Mouse (Mus musculus) neural tube, embryonic 15.5 days (tissue): Measurements from ENCODE around the gene Rpsa. TPM values are rescaled to one million over a fixed set of nuclear protein-coding genes. Genes with fewer than 3 reads are reported as not detected.

Source experiments
- ATAC-seq: fragments of 200-750 bp; cut with Nextera tagmentation; 2 replicates; pipeline ENCODE4 v1.8.0; 2017; ENCODE audit warnings: mild to moderate bottlenecking, moderate TSS enrichment, moderate library complexity; ENCODE audit not compliant: low FRiP score
- H3K27ac ChIP-seq: fragments of 300-500 bp; sonication (generic); replicated peaks from 2 replicates; pipeline ENCODE4 v1.5.1; 2015; ENCODE audit warnings: mild to moderate bottlenecking, inconsistent platforms
- H3K27me3 ChIP-seq: fragments of 300-500 bp; sonication (generic); replicated peaks from 2 replicates; pipeline ENCODE4 v1.6.1; 2015; ENCODE audit warnings: inconsistent platforms
- H3K36me3 ChIP-seq: fragments of 300-500 bp; sonication (generic); 2 replicates; pipeline ENCODE4 v1.6.1; 2015; ENCODE audit warnings: inconsistent platforms
- H3K4me1 ChIP-seq: fragments of 300-500 bp; sonication (generic); 2 replicates; pipeline ENCODE4 v1.6.1; 2015; ENCODE audit warnings: inconsistent platforms
- H3K4me2 ChIP-seq: fragments of 300-500 bp; sonication (generic); 2 replicates; pipeline ENCODE4 v1.6.1; 2015; ENCODE audit warnings: inconsistent platforms, mild to moderate bottlenecking, moderate library complexity
- H3K4me3 ChIP-seq: fragments of 300-500 bp; sonication (generic); replicated peaks from 2 replicates; pipeline ENCODE4 v1.5.1; 2015; ENCODE audit warnings: mild to moderate bottlenecking, inconsistent platforms
- H3K9ac ChIP-seq: fragments of 300-500 bp; sonication (generic); replicated peaks from 2 replicates; pipeline ENCODE4 v1.6.1; 2015; ENCODE audit warnings: mild to moderate bottlenecking, inconsistent platforms
- H3K9me3 ChIP-seq: fragments of 300-500 bp; sonication (generic); replicated peaks from 2 replicates; pipeline ENCODE4 v1.6.1; 2016; ENCODE audit warnings: inconsistent platforms
- WGBS: fragments of 180-500 bp; shearing (Covaris S2); methylation state at CpG from one replicate; pipeline ENCODE4 v1.1.7; 2015; ENCODE audit warnings: mixed read lengths; 5-methylcytosine and 5-hydroxymethylcytosine counted together
- polyA plus RNA-seq: library from polyadenylated mRNA; unstranded; fragments of >200 nt; fragmentation: Nextera tagmentation; extraction: Ambion mirVana; gene quantifications from 2 replicates; pipeline ENCODE4 v1.2.1, GENCODE M21; 2015

The Rpsa gene
- polyA plus RNA-seq, 1 experiment from 2014 or later: 830 TPM

GRCm38 (mm10) chr9:120140652-120141051 is 13.2 kb downstream of the Rpsa start:
- Histone ChIP-seq H3K9ac (no peak overlapping the region), H3K27me3 (no peaks in the 10 kb centered on the region), H3K36me3 (no peaks in the 10 kb centered on the region), H3K27ac (no peak overlapping the region), H3K4me1 (no peaks in the 10 kb centered on the region), H3K4me2 (no peak overlapping the region), H3K4me3 (no peak overlapping the region), H3K9me3 (no peaks in the 10 kb centered on the region)
- WGBS: 11% methylated on average over 4 of the region's 4 CpGs
- ATAC-seq: peak; percentile 65; the same call in 1 of the 2 replicates

- Histone ChIP-seq H3K4me1 (no peaks in the 10 kb centered on the region), H3K27ac (no peak overlapping the region), H3K4me2 (no peak overlapping the region), H3K4me3 (no peak overlapping the region), H3K9ac (no peak overlapping the region), H3K9me3 (no peaks in the 10 kb centered on the region), H3K27me3 (no peaks in the 10 kb centered on the region), H3K36me3 (no peaks in the 10 kb centered on the region)
- WGBS: 89% methylated on average over 13 of the region's 13 CpGs
- ATAC-seq: no peak
Observed at GRCm38 (mm10) chr9:120144474-120144873, 17.0 kb downstream of the Rpsa start.

GRCm38 (mm10) chr9:120149222-120149828 is 21.8 kb downstream of the Rpsa start, which contains the start of gene Mobp:
Gene Mobp, plus strand, starts transcription at chr9:120149707.
- Histone ChIP-seq H3K4me1 (no peaks in the 10 kb centered on the region), H3K36me3 (no peaks in the 10 kb centered on the region), H3K9me3 (no peaks in the 10 kb centered on the region), H3K27me3 (no peaks in the 10 kb centered on the region), H3K27ac (no peak within 1 kb of the TSS), H3K4me2 (no peak within 1 kb of the TSS), H3K4me3 (no peak within 1 kb of the TSS), H3K9ac (no peak within 1 kb of the TSS)
- ATAC-seq: no peak
- 34% methylated on average over 11 of the region's 11 CpGs for WGBS

- H3K9ac ChIP-seq: no peak overlapping the region
- H3K9me3 ChIP-seq: no peaks in the 10 kb centered on the region
- ATAC-seq: no peak
- H3K36me3 ChIP-seq: no peaks in the 10 kb centered on the region
- 85% methylated on average over 5 of the region's 5 CpGs for WGBS
- no peaks in the 10 kb centered on the region for H3K27me3 ChIP-seq
- no peak overlapping the region for H3K4me3 ChIP-seq
- no peaks in the 10 kb centered on the region for H3K4me1 ChIP-seq
- H3K27ac ChIP-seq: no peak overlapping the region
- H3K4me2 ChIP-seq: no peak overlapping the region
Observed at GRCm38 (mm10) chr9:120151152-120151551, 23.7 kb downstream of the Rpsa start.

GRCm38 (mm10) chr9:120151906-120152399 is 24.5 kb downstream of the Rpsa start:
- Histone ChIP-seq H3K36me3 (no peaks in the 10 kb centered on the region), H3K27me3 (no peaks in the 10 kb centered on the region), H3K27ac (no peak overlapping the region), H3K9ac (no peak overlapping the region), H3K9me3 (no peaks in the 10 kb centered on the region), H3K4me3 (no peak overlapping the region), H3K4me2 (no peak overlapping the region), H3K4me1 (no peaks in the 10 kb centered on the region)
- ATAC-seq: no peak
- whole genome bisulfite sequencing: 69% methylated on average over 12 of the region's 12 CpGs

- Histone ChIP-seq H3K27me3 (no peaks in the 10 kb centered on the region), H3K36me3 (no peaks in the 10 kb centered on the region), H3K4me3 (no peak overlapping the region), H3K27ac (0 out of 2 replicates have a peak overlapping the region, but pooled peaks have one; percentile 8), H3K9me3 (no peaks in the 10 kb centered on the region), H3K4me2 (no peak overlapping the region), H3K9ac (no peak overlapping the region), H3K4me1 (0 out of 2 replicates have a peak, but pooled peaks cover 10% of the 10 kb centered on the region)
- no peak for ATAC-seq
- 43% methylated on average over 4 of the region's 4 CpGs for WGBS
Observed at GRCm38 (mm10) chr9:120158047-120158446, 30.6 kb downstream of the Rpsa start.

- H3K27me3 ChIP-seq: no peaks in the 10 kb centered on the region
Observed at GRCm38 (mm10) chr9:120163862-120164261, 36.4 kb downstream of the Rpsa start.

GRCm38 (mm10) chr9:120167826-120168225 is 40.3 kb downstream of the Rpsa start:
- H3K4me3 ChIP-seq: no peak overlapping the region
- H3K36me3 ChIP-seq: no peaks in the 10 kb centered on the region
- 74% methylated on average over 11 of the region's 11 CpGs for WGBS
- H3K9me3 ChIP-seq: no peaks in the 10 kb centered on the region
- H3K4me2 ChIP-seq: no peak overlapping the region
- no peaks in the 10 kb centered on the region for H3K4me1 ChIP-seq
- H3K27me3 ChIP-seq: no peaks in the 10 kb centered on the region
- H3K27ac ChIP-seq: no peak overlapping the region
- no peak for ATAC-seq
- no peak overlapping the region for H3K9ac ChIP-seq

More at GRCm38 (mm10) chr9:120163862-120164261, 36.4 kb downstream of the Rpsa start:
- ATAC-seq: no peak
- Histone ChIP-seq H3K9me3 (no peaks in the 10 kb centered on the region), H3K36me3 (no peaks in the 10 kb centered on the region), H3K4me3 (no peak overlapping the region), H3K4me1 (no peaks in the 10 kb centered on the region), H3K9ac (no peak overlapping the region), H3K4me2 (no peak overlapping the region), H3K27ac (no peak overlapping the region)
- 85% methylated on average over 16 of the region's 16 CpGs for WGBS

GRCm38 (mm10) chr9:120171295-120171694 is 43.8 kb downstream of the Rpsa start:
- no peak for ATAC-seq
- Histone ChIP-seq H3K9me3 (no peaks in the 10 kb centered on the region), H3K4me3 (no peak overlapping the region), H3K27me3 (no peaks in the 10 kb centered on the region), H3K9ac (no peak overlapping the region), H3K27ac (no peak overlapping the region), H3K36me3 (no peaks in the 10 kb centered on the region), H3K4me2 (no peak overlapping the region), H3K4me1 (no peaks in the 10 kb centered on the region)
- 46% methylated on average over 5 of the region's 5 CpGs for WGBS

GRCm38 (mm10) chr9:120174436-120175137 is 47.1 kb downstream of the Rpsa start:
- Histone ChIP-seq H3K27me3 (no peaks in the 10 kb centered on the region), H3K9me3 (no peaks in the 10 kb centered on the region), H3K4me3 (no peak overlapping the region), H3K4me2 (no peak overlapping the region), H3K36me3 (no peaks in the 10 kb centered on the region), H3K4me1 (no peaks in the 10 kb centered on the region), H3K27ac (no peak overlapping the region), H3K9ac (no peak overlapping the region)
- no peak for ATAC-seq
- WGBS: 85% methylated on average over 17 of the region's 18 CpGs

GRCm38 (mm10) chr9:120178813-120179212 is 51.3 kb downstream of the Rpsa start:
- 92% methylated on average over 10 of the region's 10 CpGs for WGBS
- Histone ChIP-seq H3K27ac (no peak overlapping the region), H3K4me2 (no peak overlapping the region), H3K9me3 (no peaks in the 10 kb centered on the region), H3K4me3 (no peak overlapping the region), H3K36me3 (no peaks in the 10 kb centered on the region), H3K4me1 (no peaks in the 10 kb centered on the region), H3K9ac (no peak overlapping the region), H3K27me3 (no peaks in the 10 kb centered on the region)
- ATAC-seq: no peak
